Mouse (Mus musculus) stomach, embryonic 16.5 days (tissue): ENCODE measurements at regions not wholly inside any gene's neighbourhood (a gene's known extent, or its start where the extent isn't known, plus 50 kb on each side); places are given as distances from the start of the nearest gene placed in this dataset.

Experiments used
- ATAC-seq: fragments of 200-750 bp; cut with Nextera tagmentation; 2 replicates; pipeline ENCODE4 v1.8.0; 2017; ENCODE audit warnings: moderate number of reproducible peaks, moderate TSS enrichment; ENCODE audit not compliant: insufficient read depth, low FRiP score
- H3K27ac ChIP-seq: fragments of 300-500 bp; sonication (generic); 2 replicates; pipeline ENCODE4 v1.5.1; 2014; ENCODE audit warnings: low read length
- H3K27me3 ChIP-seq: fragments of 300-500 bp; sonication (generic); 2 replicates; pipeline ENCODE4 v1.6.1; 2014; ENCODE audit warnings: low read length, control low read depth, mixed read lengths; ENCODE audit not compliant: control insufficient read depth, insufficient read depth
- H3K36me3 ChIP-seq: fragments of 300-500 bp; sonication (generic); 2 replicates; pipeline ENCODE4 v1.6.1; 2014; ENCODE audit warnings: low read length; ENCODE audit not compliant: control insufficient read depth, insufficient read depth
- H3K4me1 ChIP-seq: fragments of 300-500 bp; sonication (generic); 2 replicates; pipeline ENCODE4 v1.6.1; 2014; ENCODE audit warnings: low read length, control low read depth, mixed read lengths; ENCODE audit not compliant: control insufficient read depth, insufficient read depth
- H3K4me2 ChIP-seq: fragments of 300-500 bp; sonication (generic); 2 replicates; pipeline ENCODE4 v1.6.1; 2014; ENCODE audit warnings: low read depth, low read length, mixed read lengths
- H3K4me3 ChIP-seq: fragments of 300-500 bp; sonication (generic); replicated peaks from 2 replicates; pipeline ENCODE4 v1.5.1; 2014; ENCODE audit warnings: mild to moderate bottlenecking, low read length
- H3K9ac ChIP-seq: fragments of 300-500 bp; sonication (generic); 2 replicates; pipeline ENCODE4 v1.6.1; 2014; ENCODE audit warnings: low read length
- H3K9me3 ChIP-seq: fragments of 300-500 bp; sonication (generic); replicated peaks from 2 replicates; pipeline ENCODE4 v1.6.1; 2016; ENCODE audit warnings: low read length, control low read depth; ENCODE audit not compliant: control insufficient read depth
- WGBS: fragments of 180-500 bp; shearing (Covaris S2); extraction: QIAGEN DNeasy Blood & Tissue Kit; methylation state at CpG from one replicate; pipeline ENCODE4 v1.1.7; 2014; 5-methylcytosine and 5-hydroxymethylcytosine counted together

DNA sequence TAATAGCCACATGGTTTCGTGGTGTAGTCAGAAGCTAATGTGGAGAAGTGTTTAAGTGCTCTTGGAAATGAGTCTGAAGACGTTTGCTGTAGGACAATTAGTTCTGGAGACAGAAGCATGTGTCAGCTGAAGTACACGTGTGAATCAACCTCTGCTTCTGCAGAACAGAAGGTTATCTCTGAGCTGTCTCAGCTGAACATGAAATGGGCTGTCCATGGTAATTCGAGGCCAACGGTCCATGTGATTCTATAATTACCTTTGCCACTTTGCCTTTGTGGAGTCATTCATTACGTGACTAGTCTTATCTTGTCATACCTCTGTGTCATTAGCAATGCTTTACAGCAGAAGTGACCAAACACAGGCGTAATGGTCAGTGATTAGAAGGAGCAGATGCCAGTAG lies 295.6 kb upstream of the Veph1 start:
- H3K27me3 ChIP-seq: no peaks in the 10 kb centered on the region
- ATAC-seq: no peak
- H3K36me3 ChIP-seq: no peaks in the 10 kb centered on the region
- no peaks in the 10 kb centered on the region for H3K4me1 ChIP-seq
- WGBS: 21% methylated on average over 7 of the region's 7 CpGs
- H3K4me2 ChIP-seq: no peak overlapping the region
- no peaks in the 10 kb centered on the region for H3K9me3 ChIP-seq
- no peak overlapping the region for H3K27ac ChIP-seq
- H3K9ac ChIP-seq: no peak overlapping the region
- H3K4me3 ChIP-seq: no peak overlapping the region

DNA sequence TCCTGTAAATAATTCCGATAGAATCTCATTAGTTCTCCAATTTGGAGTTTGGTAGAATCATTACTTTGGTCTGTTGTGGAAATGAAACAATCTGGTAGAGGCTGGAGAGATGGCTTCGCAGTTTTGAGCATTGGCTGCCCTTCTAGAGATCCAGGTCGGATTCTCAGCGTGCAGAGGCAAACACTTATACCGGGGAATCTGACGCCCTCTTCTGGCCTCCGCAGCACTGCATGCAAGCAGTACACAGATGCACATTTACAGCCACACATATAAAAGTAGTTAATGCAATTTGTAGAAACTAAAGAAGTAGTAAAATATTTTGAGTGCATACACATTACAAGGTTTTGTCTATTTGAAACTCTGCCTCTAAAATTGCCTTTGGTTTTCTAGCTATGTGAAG lies 294.1 kb upstream of the Veph1 start:
- H3K27ac ChIP-seq: no peak overlapping the region
- H3K4me1 ChIP-seq: no peaks in the 10 kb centered on the region
- no peak overlapping the region for H3K4me2 ChIP-seq
- no peak overlapping the region for H3K4me3 ChIP-seq
- no peak for ATAC-seq
- H3K36me3 ChIP-seq: no peaks in the 10 kb centered on the region
- H3K27me3 ChIP-seq: no peaks in the 10 kb centered on the region
- H3K9me3 ChIP-seq: no peaks in the 10 kb centered on the region
- H3K9ac ChIP-seq: no peak overlapping the region
- WGBS: 50% methylated on average over 7 of the region's 7 CpGs

DNA sequence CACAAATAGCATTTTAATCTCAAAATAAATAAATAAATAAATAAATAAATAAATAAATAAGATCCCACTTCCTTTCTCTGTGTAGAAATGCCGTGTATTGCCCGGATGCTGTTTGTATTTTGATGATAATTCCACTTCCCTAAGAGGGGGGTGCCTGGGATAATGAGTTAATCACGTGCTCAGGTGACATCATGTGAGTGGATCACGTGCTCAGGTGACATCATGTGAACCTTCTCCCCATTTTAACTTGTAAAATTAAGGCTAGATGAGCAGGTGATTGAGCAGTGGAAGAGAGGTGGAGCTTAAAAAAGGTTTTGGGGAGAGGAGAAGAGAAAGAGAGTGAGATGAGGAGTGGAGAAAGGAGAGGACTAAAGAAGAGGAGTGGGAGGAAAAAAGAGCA lies 292.8 kb upstream of the Veph1 start:
- 86% methylated on average over 4 of the region's 4 CpGs for WGBS
- H3K4me3 ChIP-seq: no peak overlapping the region
- no peaks in the 10 kb centered on the region for H3K36me3 ChIP-seq
- H3K9ac ChIP-seq: no peak overlapping the region
- H3K9me3 ChIP-seq: no peaks in the 10 kb centered on the region
- H3K27ac ChIP-seq: no peak overlapping the region
- H3K27me3 ChIP-seq: no peaks in the 10 kb centered on the region
- no peaks in the 10 kb centered on the region for H3K4me1 ChIP-seq
- ATAC-seq: no peak
- H3K4me2 ChIP-seq: no peak overlapping the region

DNA sequence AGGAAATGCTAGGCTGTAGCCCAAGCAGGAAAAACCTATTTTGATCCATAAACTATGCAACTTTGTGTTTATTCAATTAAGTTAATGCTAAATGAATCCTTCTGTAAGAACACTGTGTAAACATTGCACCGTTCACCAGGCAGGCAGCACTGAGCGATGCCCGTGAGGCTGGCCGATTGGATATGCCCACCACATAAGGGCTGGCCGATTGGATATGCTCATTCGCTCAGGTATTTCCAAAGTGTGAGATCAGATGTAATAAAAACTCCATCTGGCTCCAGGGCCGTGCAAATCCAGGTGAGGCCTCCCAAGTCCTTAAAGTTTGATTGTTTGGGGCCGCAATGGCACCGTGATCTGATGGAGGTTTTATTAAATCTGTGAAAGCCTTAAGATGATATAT lies 288.2 kb upstream of the Veph1 start:
- no peak overlapping the region for H3K9ac ChIP-seq
- no peak for ATAC-seq
- no peaks in the 10 kb centered on the region for H3K4me1 ChIP-seq
- 85% methylated on average over 9 of the region's 9 CpGs for WGBS
- H3K36me3 ChIP-seq: no peaks in the 10 kb centered on the region
- H3K27ac ChIP-seq: no peak overlapping the region
- H3K4me2 ChIP-seq: no peak overlapping the region
- no peak overlapping the region for H3K4me3 ChIP-seq
- H3K9me3 ChIP-seq: no peaks in the 10 kb centered on the region
- no peaks in the 10 kb centered on the region for H3K27me3 ChIP-seq

DNA sequence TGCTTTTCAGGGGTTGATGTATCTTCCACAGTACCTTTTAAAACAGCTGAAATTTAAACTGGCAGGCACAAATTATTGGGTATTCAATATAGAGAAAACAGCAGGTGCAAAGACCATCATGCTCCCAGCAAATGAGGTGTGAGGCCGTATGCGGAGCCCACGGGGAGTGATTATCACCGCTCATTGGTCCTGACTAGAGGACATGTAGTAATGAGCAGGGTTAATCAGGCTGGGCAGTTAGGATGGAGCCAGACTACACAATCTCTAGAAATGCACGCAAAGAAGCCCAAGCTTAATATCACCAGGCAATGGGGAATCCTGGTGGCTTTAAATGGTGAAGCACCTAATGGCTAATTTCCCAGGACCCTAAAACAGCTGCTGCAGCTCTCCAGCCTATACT lies 287.5 kb upstream of the Veph1 start:
- Histone ChIP-seq H3K4me1 (no peaks in the 10 kb centered on the region), H3K9me3 (no peaks in the 10 kb centered on the region), H3K4me3 (no peak overlapping the region), H3K4me2 (no peak overlapping the region), H3K27ac (no peak overlapping the region), H3K9ac (no peak overlapping the region), H3K27me3 (no peaks in the 10 kb centered on the region), H3K36me3 (no peaks in the 10 kb centered on the region)
- no peak for ATAC-seq
- 91% methylated on average over 5 of the region's 5 CpGs for WGBS

GRCm38 (mm10) chr3:66576659-66577058 lies 280.0 kb upstream of the Veph1 start:
- WGBS: 43% methylated on average over 1 of the region's 1 CpGs
- no peaks in the 10 kb centered on the region for H3K27me3 ChIP-seq
- no peaks in the 10 kb centered on the region for H3K9me3 ChIP-seq
- H3K36me3 ChIP-seq: no peaks in the 10 kb centered on the region
- no peak overlapping the region for H3K9ac ChIP-seq
- no peak for ATAC-seq
- no peak overlapping the region for H3K27ac ChIP-seq
- H3K4me1 ChIP-seq: no peaks in the 10 kb centered on the region
- H3K4me3 ChIP-seq: no peak overlapping the region
- no peak overlapping the region for H3K4me2 ChIP-seq

GRCm38 (mm10) chr3:66574321-66574720 lies 277.7 kb upstream of the Veph1 start:
- no peak for ATAC-seq
- Histone ChIP-seq H3K27me3 (no peaks in the 10 kb centered on the region), H3K27ac (no peak overlapping the region), H3K4me3 (no peak overlapping the region), H3K9ac (no peak overlapping the region), H3K9me3 (no peaks in the 10 kb centered on the region), H3K4me2 (no peak overlapping the region), H3K4me1 (no peaks in the 10 kb centered on the region), H3K36me3 (no peaks in the 10 kb centered on the region)
- 66% methylated on average over 8 of the region's 8 CpGs for WGBS

DNA sequence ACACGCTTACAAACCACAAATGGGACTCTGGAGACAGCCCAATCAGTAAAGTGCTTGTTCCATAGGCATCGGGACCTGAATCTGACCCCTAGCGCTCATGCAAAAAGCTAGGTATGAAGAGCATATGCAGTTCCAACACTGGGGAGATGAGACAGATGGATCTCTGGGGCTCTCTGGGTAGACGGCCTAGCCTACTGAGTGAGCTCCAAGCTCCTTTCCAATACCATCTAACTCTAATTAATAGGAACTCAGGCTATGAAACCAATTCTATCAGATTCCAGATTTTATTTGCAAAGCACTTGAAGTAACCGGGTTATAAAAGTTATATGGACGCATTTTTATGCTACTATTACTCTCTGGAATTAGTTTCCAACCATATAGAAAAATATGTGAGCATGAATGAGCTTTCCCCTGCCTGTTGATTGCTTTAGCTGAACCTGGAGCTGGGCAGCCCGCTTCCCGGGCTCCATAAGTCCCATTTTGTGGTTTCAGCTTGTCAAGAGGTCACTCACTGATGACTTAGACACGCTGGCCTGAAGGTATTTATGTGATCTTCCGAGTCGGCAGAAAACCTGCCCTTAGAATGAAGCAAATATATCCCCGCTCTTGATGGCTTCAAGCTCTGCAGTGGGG lies 276.4 kb upstream of the Veph1 start:
- Histone ChIP-seq H3K4me2 (no peak overlapping the region), H3K4me1 (no peaks in the 10 kb centered on the region), H3K9me3 (no peaks in the 10 kb centered on the region), H3K27me3 (no peaks in the 10 kb centered on the region), H3K9ac (no peak overlapping the region), H3K27ac (no peak overlapping the region), H3K36me3 (no peaks in the 10 kb centered on the region), H3K4me3 (no peak overlapping the region)
- ATAC-seq: no peak
- WGBS: 83% methylated on average over 12 of the region's 12 CpGs

GRCm38 (mm10) chr3:66570342-66570741 lies 273.7 kb upstream of the Veph1 start:
- no peak for ATAC-seq
- no peak overlapping the region for H3K4me2 ChIP-seq
- no peaks in the 10 kb centered on the region for H3K4me1 ChIP-seq
- no peaks in the 10 kb centered on the region for H3K27me3 ChIP-seq
- no peak overlapping the region for H3K4me3 ChIP-seq
- H3K36me3 ChIP-seq: no peaks in the 10 kb centered on the region
- H3K9ac ChIP-seq: no peak overlapping the region
- WGBS: 71% methylated on average over 5 of the region's 5 CpGs
- no peak overlapping the region for H3K27ac ChIP-seq
- no peaks in the 10 kb centered on the region for H3K9me3 ChIP-seq
